Mouse (Mus musculus): ENCODE measurements around the gene Cfap65.
A peak's percentile ranks its signal among the peaks of the same experiment; 100 is the strongest.

Cfap65 gene

GRCm38 (mm10) chr1:74936221-74936830 is 927 bp upstream of the Cfap65 start:
- DNase-seq, result no peak

GRCm38 (mm10) chr1:74927621-74928296 is 7.6 kb downstream of the Cfap65 start:
- no peak for DNase-seq

GRCm38 (mm10) chr1:74926721-74927120 is 8.7 kb downstream of the Cfap65 start:
- peak; percentile 36 to 51 for DNase-seq

- no peak for DNase-seq
Measured at GRCm38 (mm10) chr1:74924464-74924863, 10.9 kb downstream of the Cfap65 start.

- no peak for DNase-seq
Measured at GRCm38 (mm10) chr1:74915706-74916105, 19.7 kb downstream of the Cfap65 start.

GRCm38 (mm10) chr1:74902191-74902590 is 33.2 kb downstream of the Cfap65 start:
- DNase-seq, result no peak

- DNase-seq, result peak; percentile 68 to 76
Measured at GRCm38 (mm10) chr1:74901686-74902085, 33.7 kb downstream of the Cfap65 start.

- no peak for DNase-seq
Measured at GRCm38 (mm10) chr1:74900341-74901285, 34.8 kb downstream of the Cfap65 start.

- DNase-seq, result no peak
Measured at GRCm38 (mm10) chr1:74898656-74899431, 36.6 kb downstream of the Cfap65 start.

- no peak for DNase-seq
Measured at GRCm38 (mm10) chr1:74897976-74898375, 37.4 kb downstream of the Cfap65 start.

GRCm38 (mm10) chr1:74894966-74895365 is 40.4 kb downstream of the Cfap65 start:
- peak; percentile 71 to 74 for DNase-seq

- peak; percentile 69 to 72 for DNase-seq
Measured at GRCm38 (mm10) chr1:74893134-74893855, 42.1 kb downstream of the Cfap65 start, which contains the start of gene Cryba2. Gene Cryba2 (minus strand): TSS chr1:74893143.

- DNase-seq, result no peak
Measured at GRCm38 (mm10) chr1:74892351-74893133, 42.9 kb downstream of the Cfap65 start.

GRCm38 (mm10) chr1:74891513-74891912 is 43.9 kb downstream of the Cfap65 start:
- DNase-seq, result no peak

GRCm38 (mm10) chr1:74885369-74886042 is 49.9 kb downstream of the Cfap65 start, which contains the start of gene Fev:
Gene Fev (minus strand): TSS chr1:74885419.
- DNase-seq, result no peak

- DNase-seq, result no peak
Measured at GRCm38 (mm10) chr1:74884196-74885141, 50.9 kb downstream of the Cfap65 start.

- DNase-seq, result no peak
Measured at GRCm38 (mm10) chr1:74883441-74883840, 52.0 kb downstream of the Cfap65 start.

- no peak for DNase-seq
Measured at GRCm38 (mm10) chr1:74882828-74883227, 52.6 kb downstream of the Cfap65 start.
